In genomic region chr8:91800523-91801240, GRCm38 (mm10) we compare ENCODE assay signal across 9 mouse cellular contexts. TPM values are rescaled to one million over a fixed set of nuclear protein-coding genes. Genes with fewer than 3 reads are reported as not detected.
DNase-seq lines count a peak whose midpoint lies in the region; ATAC-seq and TF ChIP-seq lines count a peak whose summit lies in the region.
"Had no signal": no experiment of that assay in that cellular context is flagged by ENCODE, and none has a peak within 500 bp of the region (broad histone marks: within the 10 kb centered on the region; RNA-seq: fewer than 3 reads in every experiment).

No protein-coding gene starts in this region.

- no peak overlapping the region for H3K27ac ChIP-seq in liver, embryonic 11.5 days (ENCODE audit: low read depth, low read length)
- no peak overlapping the region for H3K27ac ChIP-seq in olfactory bulb, adult 2 months (ENCODE audit: insufficient read depth, low read depth, low read length)

- H3K4me1 ChIP-seq in liver, embryonic 11.5 days (replicated peaks; ENCODE audit: control insufficient read depth, insufficient read depth, low read length): peaks cover 20% of the 10 kb centered on the region
- H3K4me1 ChIP-seq in olfactory bulb, adult 2 months (ENCODE audit: control insufficient read depth, insufficient read depth, low read length): peaks cover 35% of the 10 kb centered on the region

- peaks cover 100% of the 10 kb centered on the region for H3K27me3 ChIP-seq in liver, embryonic 11.5 days (replicated peaks; ENCODE audit: control insufficient read depth, insufficient read depth, low read length)

- H3K36me3 ChIP-seq in liver, embryonic 11.5 days (ENCODE audit: control insufficient read depth, insufficient read depth, low read length): no peaks in the 10 kb centered on the region

- no peak for TF ChIP-seq POLR2A in olfactory bulb, adult 2 months (IDR thresholded peaks at IDR 0.05; ENCODE audit: insufficient read depth, low read depth, low read length)

- H3K4me3 ChIP-seq in liver, embryonic 11.5 days (ENCODE audit: low read depth, low read length): peak overlapping the region; percentile 54
- peak overlapping the region; percentile 29 for H3K4me3 ChIP-seq in olfactory bulb, adult 2 months (ENCODE audit: insufficient read depth, low read depth, low read length)

- 0 out of 2 replicates have a peak overlapping the region, but pooled peaks have one; percentile 8 for H3K9ac ChIP-seq in liver, embryonic 11.5 days (ENCODE audit: low read depth, low read length)

- peak; percentile 15 for DNase-seq in right cerebral cortex, postnatal 25 days
- no peak for DNase-seq in right cerebral cortex, postnatal 14 days
- DNase-seq in heart, postnatal 36 days: peak; percentile 43 to 68
- peak; percentile 65 for DNase-seq in liver, embryonic 11.5 days (ENCODE audit: low spot score)
- no peak for DNase-seq in left cerebral cortex, postnatal 14 days (ENCODE audit: low spot score in 2 of 2)

- 0 out of 2 replicates have a peak, but pooled peaks have one; percentile 6 for ATAC-seq in common myeloid progenitor, adult 5-6 weeks (replicated peaks; ENCODE audit: low read depth, poor library complexity, severe bottlenecking)
- ATAC-seq in liver, embryonic 11.5 days (replicated peaks; ENCODE audit: low FRiP score): 0 out of 2 replicates have a peak, but pooled peaks have one; percentile 32
- no peak for ATAC-seq in frontal cortex, adult (ENCODE audit: low TSS enrichment)

- WGBS in liver, embryonic 11.5 days: 2% methylated on average over 64 of the region's 64 CpGs
- 2% methylated on average over 64 of the region's 64 CpGs for WGBS in olfactory bulb, adult 2 months

- no peak for TF ChIP-seq CTCF in olfactory bulb, adult 2 months (IDR thresholded peaks at IDR 0.05; ENCODE audit: insufficient read depth, low read depth, low read length)

- intact Hi-C loops in heart, postnatal 36 days (cut with DNase I): loop anchor here (2.0 to 10.0 kb wide), 5 partner anchors 52 to 924 kb away; no protein-coding TSS in a partner anchor
- intact Hi-C loops in left cerebral cortex, postnatal 14 days (cut with DNase I): no loop called here

- H3K9me3 ChIP-seq in liver, embryonic 11.5 days (ENCODE audit: control insufficient read depth, low read length): no peaks in the 10 kb centered on the region

- H3K4me2 ChIP-seq in liver, embryonic 11.5 days: peak overlapping the region; percentile 86

RNA-seq across cellular contexts. Expression of gene Irx3, which starts 1.2 kb away (rescaled TPM):
- total RNA-seq in common myeloid progenitor, adult 5-6 weeks (2017): not detected in 2 replicates
- total RNA-seq in heart, postnatal 36 days (2021): 10 to 100 TPM; 30.0 to 41.2 TPM
- 1.5 and 1.7 TPM in 2 replicates for polyA plus RNA-seq in liver, embryonic 11.5 days (2014; fragmentation: Nextera tagmentation; extraction: Ambion mirVana)
- polyA plus RNA-seq in olfactory bulb, adult 2 months (2012; ENCODE audit: insufficient read depth, insufficient read length, low replicate concordance, missing spikeins): not detected in 2 replicates
- under 1 TPM in 1 of 2 experiments, not detected in 1; 0.22 TPM for total RNA-seq in left cerebral cortex, postnatal 14 days (2021)
- total RNA-seq: neutrophil, adult 5-6 weeks had no signal

Comparison
In these comparisons a context has a peak if more than half of its experiments do, and no peak if none do; other contexts are left out.
1. DNase-seq: peak in right cerebral cortex, postnatal 25 days (single experiment), heart, postnatal 36 days (2 of 2) and liver, embryonic 11.5 days (single experiment); none in right cerebral cortex, postnatal 14 days (single experiment) and left cerebral cortex, postnatal 14 days (0 of 2).
2. RNA of gene Irx3, which starts 1.2 kb away (total RNA-seq): 30.0 to 41.2 TPM in heart, postnatal 36 days; 0.22 TPM in left cerebral cortex, postnatal 14 days and not detected in common myeloid progenitor, adult 5-6 weeks; every median in the first group is over 10 times any median in the second.